Mouse (Mus musculus): ENCODE results near the gene Fam53a.

Fam53a gene

GRCm38 (mm10) chr5:33630615-33631014 is 1.2 kb upstream of the Fam53a start:
- DNase-seq (ENCODE audit: low spot score) = peak; percentile 44

GRCm38 (mm10) chr5:33630061-33630460 is 626 bp upstream of the Fam53a start:
- DNase-seq (ENCODE audit: low spot score) = peak; percentile 85

DNA sequence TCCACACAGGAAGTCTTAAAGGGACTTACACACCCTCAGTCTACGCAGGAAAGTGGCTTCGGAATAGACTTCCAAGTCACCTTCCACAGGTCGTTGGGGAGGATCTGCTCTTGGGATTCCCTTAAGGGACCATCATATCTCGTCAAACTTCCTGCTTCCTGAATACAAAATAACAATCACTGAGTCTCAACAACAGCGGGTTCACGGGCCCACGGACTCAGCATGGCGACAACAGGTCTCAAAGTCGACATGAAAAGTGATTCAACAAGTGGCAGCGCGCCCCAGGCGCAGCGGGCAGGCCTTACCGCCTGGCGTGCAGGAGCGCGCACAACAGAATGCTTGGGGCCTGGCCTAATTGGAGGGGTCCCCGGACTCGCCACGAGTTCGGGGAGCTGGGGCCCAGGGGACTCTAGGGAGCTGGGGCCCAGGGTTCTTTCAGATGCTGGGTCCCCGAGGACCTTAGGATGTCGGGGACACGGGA is 575 bp downstream of the Fam53a start:
- DNase-seq (ENCODE audit: low spot score) = peak; percentile 72

- peak; percentile 56 for DNase-seq (ENCODE audit: low spot score)
These were observed 1.5 kb downstream of the Fam53a start for GRCm38 (mm10) chr5:33627968-33628367.

- DNase-seq (ENCODE audit: low spot score) = no peak
These were observed 5.7 kb downstream of the Fam53a start for GRCm38 (mm10) chr5:33623766-33624165.

- peak; percentile 59 for DNase-seq (ENCODE audit: low spot score)
These were observed 6.8 kb downstream of the Fam53a start for GRCm38 (mm10) chr5:33622671-33623070.

- no peak for DNase-seq (ENCODE audit: low spot score)
These were observed 15.0 kb downstream of the Fam53a start for GRCm38 (mm10) chr5:33614391-33614790.

GRCm38 (mm10) chr5:33611795-33612194 is 17.6 kb downstream of the Fam53a start:
- DNase-seq (ENCODE audit: low spot score) = no peak

DNA sequence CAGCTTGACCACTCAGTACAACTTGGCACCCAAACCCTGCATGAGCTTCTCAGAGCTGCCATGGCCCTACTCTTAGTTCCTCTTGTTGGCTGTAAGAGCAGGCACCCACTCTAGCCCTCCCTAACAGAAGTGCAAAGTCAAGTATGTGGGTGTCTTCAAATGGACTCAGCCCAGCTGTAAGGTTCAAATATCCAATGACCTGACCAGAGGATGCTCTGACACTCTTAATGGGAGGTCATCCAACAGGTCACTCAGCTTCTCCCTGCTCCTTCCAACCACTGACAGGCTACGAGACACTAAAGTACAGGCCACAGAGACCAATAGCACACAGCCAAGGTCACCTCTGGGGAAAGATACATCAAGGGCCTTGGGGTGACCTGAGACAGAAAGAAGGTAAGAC is 20.2 kb downstream of the Fam53a start:
- no peak for DNase-seq (ENCODE audit: low spot score)

GRCm38 (mm10) chr5:33607434-33607833 is 22.0 kb downstream of the Fam53a start:
- no peak for DNase-seq (ENCODE audit: low spot score)

DNA sequence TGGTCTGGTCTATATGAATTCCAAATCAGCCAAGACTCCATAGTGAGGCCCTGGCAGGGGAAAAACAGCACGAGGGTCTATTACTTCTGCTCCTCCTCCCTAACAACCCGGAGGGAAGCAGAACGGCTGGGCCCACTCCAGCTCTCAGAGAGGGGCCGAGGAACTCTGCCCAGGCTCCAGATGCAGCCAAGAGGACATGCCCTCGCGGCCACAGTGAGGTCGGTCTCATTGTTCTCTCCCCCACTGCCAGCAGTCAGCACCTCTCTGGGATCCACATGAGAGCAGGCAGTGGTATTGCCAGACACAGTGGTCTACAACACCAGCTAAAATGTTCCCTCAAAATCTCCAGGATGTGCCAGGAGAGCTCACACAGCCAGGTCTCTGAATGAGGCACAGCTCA is 22.8 kb downstream of the Fam53a start:
- no peak for DNase-seq (ENCODE audit: low spot score)

- DNase-seq (ENCODE audit: low spot score) = no peak
These were observed 24.1 kb downstream of the Fam53a start for GRCm38 (mm10) chr5:33605314-33605713.

DNA sequence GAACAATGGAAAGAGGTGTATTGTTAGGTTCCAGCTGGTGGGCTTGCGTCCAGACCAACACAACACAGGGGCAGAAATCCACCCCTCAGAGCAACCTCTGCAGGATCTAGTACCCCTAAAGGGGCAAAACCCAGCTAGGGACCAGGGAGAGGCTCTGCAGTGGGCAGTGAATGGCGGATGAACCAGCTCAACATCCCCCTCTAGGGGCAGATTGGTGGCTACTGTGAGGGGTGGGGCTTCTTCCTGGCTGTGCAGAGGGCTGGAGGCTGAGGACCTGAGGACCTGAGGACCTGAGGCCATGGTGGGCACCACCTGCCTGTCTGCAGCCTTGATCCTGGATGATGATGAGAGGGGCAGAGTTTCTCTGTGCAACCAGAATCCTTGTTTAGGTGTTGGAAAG is 35.8 kb downstream of the Fam53a start:
- no peak for DNase-seq (ENCODE audit: low spot score)

- DNase-seq (ENCODE audit: low spot score) = peak; percentile 86
These were observed 40.1 kb downstream of the Fam53a start for GRCm38 (mm10) chr5:33589221-33589888.

DNA sequence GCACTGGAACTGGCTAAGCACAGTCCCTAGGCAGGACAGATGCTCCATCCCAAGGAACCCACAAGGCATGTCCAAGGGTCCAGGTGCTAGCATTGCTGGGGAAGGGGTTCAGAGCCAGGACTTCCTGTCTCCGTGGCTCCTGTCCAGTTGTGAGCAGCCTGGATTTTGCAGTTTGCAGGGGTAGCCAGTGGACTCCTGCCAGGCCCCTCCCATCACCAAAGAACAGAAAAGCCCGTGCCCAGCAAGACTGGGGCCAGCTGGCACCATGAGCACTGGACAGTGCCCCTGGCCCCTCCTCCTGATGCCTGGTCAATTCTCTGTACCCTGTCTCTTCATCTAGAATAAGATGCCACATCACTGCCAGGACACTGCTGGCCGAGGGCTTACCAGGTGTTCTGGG is 41.4 kb downstream of the Fam53a start:
- no peak for DNase-seq (ENCODE audit: low spot score)

DNA sequence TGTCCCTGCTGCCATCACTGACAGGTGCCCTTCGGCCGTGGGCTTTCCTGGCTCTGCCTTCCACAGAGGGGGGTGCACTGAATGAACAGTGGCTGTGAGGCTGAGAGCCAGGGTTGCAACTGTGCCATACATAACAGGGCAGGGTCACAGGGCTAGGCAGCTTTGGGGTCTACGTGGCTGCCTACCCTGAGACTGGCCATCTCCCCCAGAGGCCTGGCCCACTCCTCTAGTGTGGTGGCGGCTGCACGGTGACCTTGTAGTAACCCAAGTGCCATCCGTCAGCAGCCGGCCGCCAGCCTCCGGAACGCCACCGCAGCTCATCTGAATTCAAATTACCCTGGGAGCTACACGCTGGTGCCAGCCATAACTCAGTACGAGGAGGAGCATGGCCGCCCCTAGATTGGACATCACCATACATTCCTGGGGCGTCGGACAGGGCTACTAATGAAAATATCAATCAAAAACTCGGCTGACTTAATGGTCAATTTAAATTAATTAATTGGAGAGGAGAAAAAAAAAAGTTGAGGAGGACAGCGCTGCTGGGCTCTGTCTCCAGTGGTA is 41.9 kb downstream of the Fam53a start:
- DNase-seq (ENCODE audit: low spot score) = no peak

DNA sequence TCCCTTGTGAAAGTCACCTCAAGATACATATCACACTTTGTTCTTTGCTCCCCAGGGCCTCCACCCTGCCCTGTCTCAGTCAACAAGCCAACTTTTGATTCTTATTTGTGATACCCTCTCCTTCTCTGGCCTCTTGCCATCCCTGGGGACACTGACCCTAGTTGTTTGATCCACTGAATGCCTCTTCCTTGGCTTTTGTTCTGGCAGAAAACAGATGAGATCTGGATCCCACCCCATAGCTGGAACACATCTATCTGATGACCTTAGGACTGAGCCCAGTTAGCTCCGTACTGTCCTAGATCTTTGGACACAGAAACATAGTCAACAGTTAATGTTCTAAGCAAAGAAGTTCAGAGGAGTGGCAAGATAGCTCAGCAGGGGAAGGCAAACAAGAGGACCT is 49.1 kb downstream of the Fam53a start:
- no peak for DNase-seq (ENCODE audit: low spot score)

DNA sequence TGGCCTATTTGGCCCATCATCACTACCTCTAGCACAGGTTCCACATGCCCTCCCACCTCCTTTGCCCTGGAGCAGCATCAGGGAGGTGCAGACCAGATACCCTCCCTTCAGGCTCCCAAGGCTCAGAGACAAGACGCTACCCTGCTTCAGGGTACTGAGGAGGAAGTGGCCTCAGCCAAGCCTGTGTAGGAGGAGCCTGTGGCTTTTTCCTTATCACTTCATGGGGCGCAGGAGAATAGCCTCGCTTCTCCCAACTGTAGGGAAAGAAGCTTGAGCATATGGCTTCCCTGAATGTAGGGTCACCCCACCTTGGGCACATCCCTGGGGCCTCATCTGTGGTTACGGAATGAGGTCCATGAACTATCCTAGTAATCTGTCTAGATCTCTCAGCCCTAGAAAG is 55.2 kb downstream of the Fam53a start:
- DNase-seq (ENCODE audit: low spot score) = no peak

DNA sequence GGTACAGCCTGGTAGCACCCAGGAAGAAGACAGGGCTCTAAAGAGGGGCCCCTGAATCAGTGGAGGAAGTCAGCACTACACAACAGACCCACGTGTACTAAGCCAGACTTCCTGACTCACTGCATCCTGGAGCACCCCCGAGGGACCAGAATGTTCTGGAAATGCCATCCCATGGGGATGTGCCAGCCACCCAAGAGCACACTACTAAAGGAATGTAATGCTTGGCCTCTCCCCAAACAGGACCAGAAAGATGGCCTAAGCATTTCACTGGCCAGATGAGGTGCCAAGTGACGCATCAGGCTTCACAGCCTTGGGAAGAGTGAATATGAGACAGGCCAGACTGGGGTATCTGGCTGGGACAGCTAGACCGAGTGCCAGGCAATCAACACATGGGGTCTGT is 63.5 kb downstream of the Fam53a start:
- DNase-seq (ENCODE audit: low spot score) = no peak

DNA sequence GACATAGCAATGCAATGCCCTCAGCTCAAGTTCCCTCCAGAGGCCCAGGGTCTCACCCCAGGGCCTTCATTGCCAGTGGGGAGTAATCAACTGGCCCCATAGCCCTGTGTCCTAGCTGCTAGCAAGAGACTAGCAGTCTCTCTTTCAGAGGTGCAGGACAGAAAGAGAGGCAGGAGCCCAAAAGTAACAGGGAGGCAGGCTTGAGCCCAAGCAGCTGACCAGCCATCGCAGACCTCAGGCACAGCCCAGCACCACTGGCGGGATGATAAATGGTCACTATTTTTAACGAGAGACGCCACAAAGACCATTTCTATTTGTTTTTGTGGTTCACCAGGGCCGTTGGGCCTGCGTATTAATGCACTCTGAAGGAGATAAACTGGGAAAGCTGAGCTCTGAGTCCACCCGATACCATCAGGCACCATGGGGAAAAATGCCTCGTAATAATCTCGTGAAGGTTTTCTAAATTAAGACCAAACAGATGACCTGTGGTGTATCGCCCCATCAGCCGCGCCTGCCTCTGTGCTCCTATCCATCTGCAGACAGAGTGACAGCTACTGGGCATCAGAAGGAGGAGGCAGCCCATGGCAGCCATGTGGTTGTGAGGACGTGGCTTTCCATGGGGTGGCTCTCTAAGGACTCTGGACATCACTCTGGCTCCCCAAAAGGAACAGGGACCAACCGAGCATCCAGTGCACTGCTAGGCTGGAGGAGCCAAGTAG is 73.0 kb downstream of the Fam53a start:
- no peak for DNase-seq (ENCODE audit: low spot score)

Measured in adipocyte (in vitro differentiated cells).